Mouse (Mus musculus) small intestine, adult 2 months (tissue): ENCODE data around the gene Zfp607b.
A peak's percentile ranks its signal among the peaks of the same experiment; 100 is the strongest.

Experiments used
- CTCF ChIP-seq: fragments of 200-500 bp; IDR thresholded peaks from 2 replicates; pipeline ENCODE4 v1.5.1; 2012; ENCODE audit warnings: low read depth, mild to moderate bottlenecking, control low read depth, inconsistent platforms, low read length, moderate library complexity, mixed read lengths; ENCODE audit not compliant: insufficient replicate concordance, insufficient read length; ENCODE audit errors: extremely low read depth
- POLR2A ChIP-seq: fragments of 200-500 bp; IDR thresholded peaks from 2 replicates; pipeline ENCODE4 v1.6.1; 2012; ENCODE audit warnings: low read depth, mild to moderate bottlenecking, control low read depth, inconsistent platforms, low read length, moderate library complexity

DNA sequence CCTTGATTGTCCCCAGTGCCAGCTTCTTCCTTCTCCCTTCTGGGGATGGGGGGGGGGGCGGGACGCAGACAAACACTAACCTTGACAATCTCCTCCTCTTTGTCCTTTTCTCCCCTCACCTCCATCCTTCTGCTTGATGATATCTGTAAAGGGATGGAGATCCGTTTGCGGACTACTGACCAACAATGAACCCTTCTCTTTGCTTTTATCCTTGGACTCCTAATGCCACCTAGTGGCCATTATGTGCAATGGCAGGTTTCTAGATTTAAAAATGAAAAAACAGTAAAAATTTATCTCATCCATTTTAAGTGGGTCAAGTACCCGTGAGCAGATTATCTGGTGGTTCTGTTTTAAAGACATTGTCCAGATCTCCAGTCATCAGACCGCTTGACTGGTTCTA is 3.5 kb upstream of the Zfp607b start:
- TF ChIP-seq POLR2A (no peak), CTCF (0 out of 2 replicates have a peak, but pooled peaks have one; percentile 7)
